Mouse (Mus musculus): Measurements from ENCODE around the gene 2310079G19Rik. TPM values are rescaled to one million over a fixed set of nuclear protein-coding genes. Genes with fewer than 3 reads are reported as not detected.

The 2310079G19Rik gene
- polyA plus RNA-seq, 1 experiment, result not detected

- H3K4me3 ChIP-seq, result no peak overlapping the region
- no peak for TF ChIP-seq POLR2AphosphoS2 (IDR thresholded peaks at IDR 0.05; ENCODE audit: insufficient read length, low read depth)
- TF ChIP-seq E2F4 (IDR thresholded peaks at IDR 0.05; ENCODE audit: insufficient read depth), result no peak
- TF ChIP-seq POLR2A (IDR thresholded peaks at IDR 0.05; ENCODE audit: insufficient read length, low read depth), result no peak
- TF ChIP-seq TCF12 (IDR thresholded peaks at IDR 0.05; ENCODE audit: insufficient read depth, poor library complexity, severe bottlenecking), result no peak
- TF ChIP-seq USF1 (IDR thresholded peaks at IDR 0.05; ENCODE audit: low read depth), result no peak
- no peak for TF ChIP-seq MYOG (IDR thresholded peaks at IDR 0.05; ENCODE audit: control insufficient read depth in 1 of 3, insufficient read depth in 1 of 3, insufficient read length in 2 of 3, low read depth in 2 of 3)
- TF ChIP-seq TCF3 (IDR thresholded peaks at IDR 0.05; ENCODE audit: insufficient read length, low read depth), result no peak
- no peak for TF ChIP-seq REST (IDR thresholded peaks at IDR 0.05; ENCODE audit: insufficient read depth, insufficient read length)
- TF ChIP-seq MAX (IDR thresholded peaks at IDR 0.05; ENCODE audit: low read depth), result no peak
- H3K4me2 ChIP-seq (ENCODE audit: low read depth), result no peak overlapping the region
- H3ac ChIP-seq (ENCODE audit: control insufficient read depth, insufficient read length), result no peak overlapping the region
- no peaks in the 10 kb centered on the region for H3K36me3 ChIP-seq (ENCODE audit: control insufficient read depth, insufficient read depth)
- no peaks in the 10 kb centered on the region for H3K27me3 ChIP-seq (ENCODE audit: control insufficient read depth, insufficient read depth, insufficient read length)
- H3K79me2 ChIP-seq (ENCODE audit: control insufficient read depth, insufficient read depth), result no peaks in the 10 kb centered on the region
Measured at GRCm38 (mm10) chr16:88583338-88583737, 44.1 kb downstream of the 2310079G19Rik start.

Other genes with a start within 250 kb of the 2310079G19Rik start
- gene Cldn17, start 120.7 kb downstream of the 2310079G19Rik start, polyA plus RNA-seq (2012; fragmentation: generic; extraction: Trizol), result not detected
- not detected for gene Cldn8, start 64.5 kb downstream of the 2310079G19Rik start, polyA plus RNA-seq (2012; fragmentation: generic; extraction: Trizol)
- not detected for gene Krtap24-1, start 15.4 kb downstream of the 2310079G19Rik start, polyA plus RNA-seq (2012; fragmentation: generic; extraction: Trizol)
- not detected for gene Krtap26-1, start 20.1 kb upstream of the 2310079G19Rik start, polyA plus RNA-seq (2012; fragmentation: generic; extraction: Trizol)
- not detected for gene Krtap27-1, start 44.0 kb upstream of the 2310079G19Rik start, polyA plus RNA-seq (2012; fragmentation: generic; extraction: Trizol)
- not detected for gene 2310061N02Rik, start 80.3 kb upstream of the 2310079G19Rik start, polyA plus RNA-seq (2012; fragmentation: generic; extraction: Trizol)
- gene Krtap13-1, start 101.2 kb upstream of the 2310079G19Rik start, polyA plus RNA-seq (2012; fragmentation: generic; extraction: Trizol), result not detected
- not detected for gene Krtap13, start 124.0 kb upstream of the 2310079G19Rik start, polyA plus RNA-seq (2012; fragmentation: generic; extraction: Trizol)
- gene 2310034C09Rik, start 131.2 kb upstream of the 2310079G19Rik start, polyA plus RNA-seq (2012; fragmentation: generic; extraction: Trizol), result not detected
- gene 2310057N15Rik, start 146.5 kb upstream of the 2310079G19Rik start, polyA plus RNA-seq (2012; fragmentation: generic; extraction: Trizol), result not detected
- gene Gm5965, start 150.2 kb upstream of the 2310079G19Rik start, polyA plus RNA-seq (2012; fragmentation: generic; extraction: Trizol), result not detected
- not detected for gene Gm20741, start 184.6 kb upstream of the 2310079G19Rik start, polyA plus RNA-seq (2012; fragmentation: generic; extraction: Trizol)
- not detected for gene Krtap15, start 192.5 kb upstream of the 2310079G19Rik start, polyA plus RNA-seq (2012; fragmentation: generic; extraction: Trizol)
- gene Krtap14, start 198.5 kb upstream of the 2310079G19Rik start, polyA plus RNA-seq (2012; fragmentation: generic; extraction: Trizol), result not detected
- gene Krtap19-1, start 241.7 kb upstream of the 2310079G19Rik start, polyA plus RNA-seq (2012; fragmentation: generic; extraction: Trizol), result not detected
- gene Krtap19-2, start 246.6 kb upstream of the 2310079G19Rik start, polyA plus RNA-seq (2012; fragmentation: generic; extraction: Trizol), result not detected